Mouse (Mus musculus) embryo, embryonic 9.5 days (tissue): ENCODE results near the gene Sohlh2.
"Not testable (repeated sequence)": the region's sequence is repeated elsewhere in the genome, so short reads cannot be mapped to it uniquely, and the experiment has no call there.

Experiments used
- DNase-seq: peaks from one replicate; pipeline ENCODE4 v3.0.0-alpha.2; 2017; ENCODE audit errors: extremely low spot score

Gene Sohlh2

GRCm38 (mm10) chr3:55181766-55182165 lies at the start of gene Sohlh2:
TSS of gene Sohlh2 (plus strand) at chr3:55182028.
- DNase-seq = no peak

GRCm38 (mm10) chr3:55137039-55137438 lies 44.8 kb upstream of the Sohlh2 start, which contains the start of gene Ccdc169:
TSS of gene Ccdc169 (plus strand) at chr3:55137339.
- DNase-seq = no peak

- DNase-seq = no peak
Measured at GRCm38 (mm10) chr3:55139837-55140236, 42.0 kb upstream of the Sohlh2 start.

- peak; percentile 15 for DNase-seq
Measured at GRCm38 (mm10) chr3:55141401-55141800, 40.4 kb upstream of the Sohlh2 start.

- no peak for DNase-seq
Measured at GRCm38 (mm10) chr3:55144916-55145315, 36.9 kb upstream of the Sohlh2 start.

GRCm38 (mm10) chr3:55146441-55146840 lies 35.4 kb upstream of the Sohlh2 start:
- no peak for DNase-seq

GRCm38 (mm10) chr3:55147156-55147555 lies 34.7 kb upstream of the Sohlh2 start:
- no peak for DNase-seq

- DNase-seq = peak; percentile 18
Measured at GRCm38 (mm10) chr3:55148091-55148490, 33.7 kb upstream of the Sohlh2 start.

- peak; percentile 55 for DNase-seq
Measured at GRCm38 (mm10) chr3:55151656-55152433, 30.0 kb upstream of the Sohlh2 start.

- peak; percentile 39 for DNase-seq
Measured at GRCm38 (mm10) chr3:55152673-55153334, 29.0 kb upstream of the Sohlh2 start.

GRCm38 (mm10) chr3:55154163-55154562 lies 27.7 kb upstream of the Sohlh2 start:
- no peak for DNase-seq

- DNase-seq = no peak
Measured at GRCm38 (mm10) chr3:55157413-55157812, 24.4 kb upstream of the Sohlh2 start.

- no peak for DNase-seq
Measured at GRCm38 (mm10) chr3:55161144-55161543, 20.7 kb upstream of the Sohlh2 start.

- DNase-seq = no peak
Measured at GRCm38 (mm10) chr3:55163510-55163909, 18.3 kb upstream of the Sohlh2 start.

- no peak for DNase-seq
Measured at GRCm38 (mm10) chr3:55172478-55172877, 9.3 kb upstream of the Sohlh2 start.

GRCm38 (mm10) chr3:55177271-55177670 lies 4.6 kb upstream of the Sohlh2 start:
- no peak for DNase-seq

- no peak for DNase-seq
Measured at GRCm38 (mm10) chr3:55191668-55192067, 9.8 kb downstream of the Sohlh2 start.

GRCm38 (mm10) chr3:55193351-55193750 lies 11.5 kb downstream of the Sohlh2 start:
- DNase-seq = no peak

- no peak for DNase-seq
Measured at GRCm38 (mm10) chr3:55194792-55195191, 13.0 kb downstream of the Sohlh2 start.

GRCm38 (mm10) chr3:55195581-55196327 lies 13.9 kb downstream of the Sohlh2 start:
- no peak for DNase-seq

- no peak for DNase-seq
Measured at GRCm38 (mm10) chr3:55196328-55196710, 14.5 kb downstream of the Sohlh2 start.

- not testable (repeated sequence) for DNase-seq
Measured at GRCm38 (mm10) chr3:55203621-55204020, 21.8 kb downstream of the Sohlh2 start.
